Mouse (Mus musculus): ENCODE results near the gene Tspoap1.

DNA sequence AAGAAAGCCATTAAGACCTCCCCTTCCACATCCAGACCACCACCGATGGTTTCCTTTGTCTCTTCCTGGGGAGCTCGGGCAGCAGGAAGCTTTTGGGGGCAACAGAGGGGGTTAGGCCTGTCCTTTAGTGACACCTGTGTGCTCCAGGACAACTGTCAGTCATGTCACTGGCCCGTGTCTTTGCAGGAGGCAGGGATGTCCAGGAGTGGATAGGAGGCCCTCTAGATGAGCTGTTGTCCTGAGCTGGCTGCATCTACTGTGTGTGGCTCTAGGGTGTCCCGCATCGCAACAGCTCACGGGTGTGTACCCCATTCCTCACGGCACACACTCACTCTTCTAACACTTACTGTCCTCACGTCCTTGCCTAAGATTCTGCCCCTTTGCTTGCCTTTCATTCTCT is 7.1 kb upstream of the Tspoap1 start:
- TF ChIP-seq CTCF (IDR thresholded peaks at IDR 0.05; ENCODE audit: control insufficient read depth, insufficient read depth, low read length): no peak
- TF ChIP-seq POLR2A (IDR thresholded peaks at IDR 0.05; ENCODE audit: borderline replicate concordance, control insufficient read depth, low read depth, low read length): no peak

Measured in bone marrow, adult 2 months (tissue).